Mouse (Mus musculus) testis, adult 2 months (tissue): ENCODE measurements around the gene Ap5s1.

Source experiments
- CTCF ChIP-seq: fragments of 200-500 bp; IDR thresholded peaks from 2 replicates; pipeline ENCODE4 v1.5.1; 2012; ENCODE audit warnings: low read depth, mild to moderate bottlenecking, inconsistent platforms, low read length, moderate library complexity; ENCODE audit not compliant: control insufficient read depth, insufficient read depth, insufficient replicate concordance
- POLR2A ChIP-seq: fragments of 200-500 bp; IDR thresholded peaks from 2 replicates; pipeline ENCODE4 v1.6.1; 2012; ENCODE audit warnings: low read depth, mild to moderate bottlenecking, inconsistent platforms, low read length, moderate library complexity; ENCODE audit not compliant: control insufficient read depth

- no peak for TF ChIP-seq POLR2A
- peak; percentile 51; the same call in 1 of the 2 replicates for TF ChIP-seq CTCF
Observed at GRCm38 (mm10) chr2:131253681-131254328, 46.9 kb downstream of the Ap5s1 start.
